Mouse (Mus musculus): ENCODE measurements at regions not wholly inside any gene's neighbourhood (a gene's known extent, or its start where the extent isn't known, plus 50 kb on each side); places are given as distances from the start of the nearest gene placed in this dataset.

DNA sequence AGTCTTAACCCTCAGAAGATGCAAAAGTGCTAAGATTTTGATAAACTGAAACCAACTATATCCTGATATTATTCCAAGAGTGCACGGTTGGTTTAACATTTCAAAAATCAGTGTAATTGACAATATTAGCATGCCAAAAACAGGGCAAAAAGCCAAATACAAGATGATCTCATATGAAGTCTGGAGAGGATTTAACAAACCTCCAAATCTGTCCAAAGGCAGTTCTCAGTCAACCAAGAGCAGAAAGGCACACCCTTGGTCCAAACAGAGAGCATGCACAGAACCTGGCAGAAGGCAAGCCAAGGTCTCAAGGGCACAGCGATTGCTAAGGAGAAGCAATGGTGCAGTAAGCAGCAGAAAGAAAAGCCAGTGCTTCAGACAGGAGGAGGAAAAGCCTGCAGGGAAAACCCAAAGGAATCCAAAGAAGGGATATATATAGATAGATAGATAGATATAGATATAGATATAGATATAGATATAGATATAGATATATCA is 62.3 kb upstream of the Mast4 start:
- TF ChIP-seq POLR2A (IDR thresholded peaks at IDR 0.05; ENCODE audit: borderline replicate concordance, extremely low read depth, insufficient read depth, insufficient read length, poor library complexity, severe bottlenecking) (no peak), CTCF (IDR thresholded peaks at IDR 0.05; ENCODE audit: borderline replicate concordance, extremely low read depth, insufficient read depth, insufficient read length) (no peak)
